Mouse (Mus musculus): Measurements from ENCODE around the gene Ramp2.

GRCm38 (mm10) chr11:101287306-101287705 is 41.5 kb downstream of the Ramp2 start:
- TF ChIP-seq POLR2A (IDR thresholded peaks at IDR 0.05; ENCODE audit: borderline replicate concordance, insufficient read depth, low read length) (no peak), CTCF (IDR thresholded peaks at IDR 0.05; ENCODE audit: borderline replicate concordance, insufficient read depth, low read depth, low read length) (no peak)
